Mouse (Mus musculus) left cerebral cortex, postnatal 25 days (tissue): Measurements from ENCODE around the gene Srms. TPM values are rescaled to one million over a fixed set of nuclear protein-coding genes. Genes with fewer than 3 reads are reported as not detected.

Source experiments
- DNase-seq, 2 experiments: peaks; one replicate each; pipeline ENCODE4 v3.0.0; 2022; ENCODE audit warnings: low spot score in 2 of 2, mixed read lengths in 1 of 2
- intact Hi-C: fragments of 180-260 bp; cut with DNase I; formaldehyde crosslinking; loops from one replicate; pipeline ENCODE4 v1.15.1; 2025
- total RNA-seq, 2 experiments: library from RNA; stranded (reverse); gene quantifications; 2 replicates each; pipeline ENCODE4 v1.2.3; 2021

The Srms gene
- under 1 TPM in 1 of 2 experiments, not detected in 1; 0.21 TPM for total RNA-seq

DNA sequence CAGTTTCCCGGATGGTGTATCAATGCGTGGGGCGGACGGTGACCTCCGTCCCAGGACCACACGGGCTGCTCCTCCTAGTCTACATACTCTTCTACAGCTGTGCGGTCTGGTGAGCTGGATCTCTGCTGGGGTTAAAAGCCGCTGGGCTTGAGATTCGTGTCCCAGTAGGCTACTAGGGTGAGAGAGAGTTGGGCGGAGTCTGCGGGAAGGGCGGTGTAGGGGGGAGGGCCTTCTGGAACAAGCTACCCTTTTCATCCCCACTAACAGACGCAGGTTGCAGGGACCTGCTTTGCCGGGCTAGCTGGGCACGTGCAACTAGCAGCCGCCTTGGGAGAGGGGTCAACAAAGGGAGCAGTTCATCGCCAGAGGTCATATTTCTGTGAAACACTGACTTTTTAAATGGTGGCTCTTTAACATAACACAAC lies at the start of gene Srms:
Gene Srms (minus strand): TSS at position 165 of the 425 bp plus-strand sequence.
- no peak for DNase-seq
- intact Hi-C loops: no loop called here

- no peak for DNase-seq
- intact Hi-C loops: no loop called here
Measured at GRCm38 (mm10) chr2:181253248-181253647, 40.3 kb upstream of the Srms start.

DNA sequence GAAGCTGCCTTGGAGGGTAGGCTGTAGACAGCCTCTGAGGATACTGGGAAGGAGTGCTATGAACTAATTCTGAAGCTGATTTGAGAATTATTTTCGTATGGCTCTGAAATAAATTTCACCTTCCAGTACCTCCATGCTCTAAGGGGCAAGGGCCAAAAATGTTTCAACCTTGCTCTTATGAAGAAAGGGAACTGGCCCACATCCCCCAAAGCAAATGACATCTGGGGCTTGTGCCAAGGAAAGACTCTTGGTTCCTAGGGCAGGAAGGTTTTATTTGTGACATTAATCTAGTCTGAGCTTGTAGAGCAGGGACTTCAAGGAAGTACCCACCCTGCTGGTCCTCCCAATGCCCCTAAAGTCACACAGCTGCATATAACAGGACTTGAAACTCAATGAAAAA lies 38.9 kb upstream of the Srms start:
- intact Hi-C loops: no loop called here

GRCm38 (mm10) chr2:181249217-181249616 lies 36.2 kb upstream of the Srms start:
- no peak for DNase-seq
- intact Hi-C loops: no loop called here

More for the DNA sequence above, 38.9 kb upstream of the Srms start:
- DNase-seq: no peak

- intact Hi-C loops: no loop called here
- DNase-seq: no peak
Measured at GRCm38 (mm10) chr2:181245031-181245430, 32.0 kb upstream of the Srms start.

- intact Hi-C loops: no loop called here
- no peak for DNase-seq
Measured at GRCm38 (mm10) chr2:181243706-181244394, 30.9 kb upstream of the Srms start.

- DNase-seq: no peak
- intact Hi-C loops: no loop called here
Measured at GRCm38 (mm10) chr2:181242314-181242665, 29.3 kb upstream of the Srms start.

- no peak for DNase-seq
- intact Hi-C loops: no loop called here
Measured at GRCm38 (mm10) chr2:181241602-181242313, 28.8 kb upstream of the Srms start, which contains the start of gene Helz2. Gene Helz2 (minus strand): TSS chr2:181242027.

- no peak for DNase-seq
- intact Hi-C loops: no loop called here
Measured at GRCm38 (mm10) chr2:181240806-181241440, 27.9 kb upstream of the Srms start.

DNA sequence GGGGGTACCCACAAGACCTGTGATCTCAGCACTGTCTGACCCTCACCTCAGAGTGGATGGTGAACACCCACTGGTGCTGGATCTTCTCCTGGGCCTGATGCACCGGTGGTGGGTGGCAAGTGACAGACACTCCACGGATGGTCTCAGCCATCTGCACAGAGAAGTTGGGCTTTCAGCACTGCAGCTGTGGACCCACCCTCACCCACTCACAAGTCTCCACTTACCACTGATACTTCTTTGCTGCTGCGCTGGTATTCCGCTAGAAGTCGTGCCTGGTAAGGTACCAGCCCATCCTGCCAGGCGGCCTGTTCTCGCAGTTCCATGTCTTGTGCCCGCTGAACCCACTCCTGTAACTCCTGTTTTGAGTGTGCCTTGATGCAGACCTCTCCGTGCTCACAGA lies 26.3 kb upstream of the Srms start:
- DNase-seq: peak in 1 of 2 experiments; percentile 25
- intact Hi-C loops: no loop called here

- intact Hi-C loops: no loop called here
- no peak for DNase-seq
Measured at GRCm38 (mm10) chr2:181238861-181239260, 25.9 kb upstream of the Srms start.

DNA sequence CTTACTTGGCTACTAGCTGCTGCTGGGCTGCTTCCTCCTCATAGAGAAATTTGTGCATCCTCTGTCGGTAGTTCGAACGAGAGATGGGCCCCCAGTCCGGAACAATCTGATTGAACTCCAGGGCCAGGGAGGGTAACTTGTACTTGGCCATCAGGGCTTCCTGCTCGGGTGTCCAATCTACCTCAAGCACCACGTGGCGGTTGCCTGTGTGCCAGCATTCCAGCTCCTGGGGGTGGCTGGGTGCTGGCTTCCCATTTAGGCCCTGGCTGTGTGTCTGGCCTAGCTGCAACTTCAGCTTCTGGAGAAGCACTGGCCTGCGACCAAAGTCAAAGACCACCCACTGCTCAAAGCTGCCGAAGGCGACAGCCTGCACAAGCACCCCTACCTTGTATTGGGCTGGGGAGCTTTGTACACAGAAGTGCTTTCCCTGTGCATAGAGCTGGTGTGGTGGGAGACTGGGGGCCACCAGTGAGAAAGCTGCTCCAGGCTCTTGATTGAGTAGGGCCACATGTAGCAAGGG lies 25.2 kb upstream of the Srms start:
- DNase-seq: no peak
- intact Hi-C loops: no loop called here

- no peak for DNase-seq
- intact Hi-C loops: no loop called here
Measured at GRCm38 (mm10) chr2:181237251-181238014, 24.4 kb upstream of the Srms start.

- intact Hi-C loops: no loop called here
Measured at GRCm38 (mm10) chr2:181235681-181236566, 22.9 kb upstream of the Srms start.

GRCm38 (mm10) chr2:181234680-181235079 lies 21.7 kb upstream of the Srms start:
- intact Hi-C loops: no loop called here
- DNase-seq: no peak

More at GRCm38 (mm10) chr2:181235681-181236566, 22.9 kb upstream of the Srms start:
- no peak for DNase-seq

DNA sequence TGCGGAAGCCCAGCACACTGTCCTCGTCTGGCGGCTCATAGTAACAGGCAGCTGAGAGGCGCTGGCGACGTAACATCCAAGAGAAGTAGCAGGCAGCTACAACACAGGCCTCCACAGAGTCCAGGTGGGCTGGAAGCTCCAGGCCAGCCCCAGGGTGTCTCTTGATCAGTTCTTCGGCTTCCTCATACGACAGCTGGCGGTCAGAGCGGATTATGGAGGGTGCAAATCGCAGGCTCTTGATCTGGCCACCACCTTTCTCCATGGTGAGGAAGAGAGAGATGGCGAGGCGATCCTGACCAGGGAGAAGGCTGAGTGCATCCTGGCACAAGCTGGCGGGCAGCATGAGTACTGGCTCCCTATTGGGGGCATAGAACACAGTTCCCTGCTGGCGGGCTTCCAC lies 20.5 kb upstream of the Srms start:
- no peak for DNase-seq
- intact Hi-C loops: no loop called here

GRCm38 (mm10) chr2:181231171-181231570 lies 18.2 kb upstream of the Srms start:
- no peak for DNase-seq
- intact Hi-C loops: no loop called here

- intact Hi-C loops: no loop called here
- no peak for DNase-seq
Measured at GRCm38 (mm10) chr2:181228335-181228734, 15.3 kb upstream of the Srms start.

DNA sequence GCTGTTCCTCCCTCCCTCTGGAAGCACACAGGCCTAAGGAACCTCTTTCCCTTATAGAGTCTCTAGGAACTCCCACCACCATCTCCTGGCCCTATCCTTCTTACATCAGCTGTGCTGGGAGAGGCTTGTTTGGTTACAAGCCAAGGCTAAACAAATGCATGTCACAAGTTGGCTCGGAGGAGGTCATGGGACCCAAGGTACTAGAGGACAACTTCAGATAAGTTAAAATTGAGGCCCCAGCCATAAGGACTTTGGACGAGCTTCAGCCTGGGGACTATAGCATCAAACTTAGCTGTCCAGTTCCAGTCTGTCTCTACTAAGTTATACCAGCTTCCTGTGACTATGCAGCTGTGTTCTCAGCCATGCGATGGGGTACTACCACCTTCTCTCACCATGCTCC lies 14.1 kb upstream of the Srms start:
- intact Hi-C loops: no loop called here
- no peak for DNase-seq
